Mouse (Mus musculus) CH12.LX (cell line): ENCODE data around the gene Dgcr2. TPM values are rescaled to one million over a fixed set of nuclear protein-coding genes. Genes with fewer than 3 reads are reported as not detected.

Source experiments
- DNase-seq: peaks from one replicate; pipeline ENCODE4 v3.0.0-alpha.2; 2013; ENCODE audit errors: extremely low read depth
- H3K27ac ChIP-seq: 2 replicates; pipeline ENCODE4 v1.5.1; 2012; ENCODE audit warnings: low read depth, mild to moderate bottlenecking, control low read depth, moderate library complexity; ENCODE audit not compliant: insufficient read depth
- H3K27me3 ChIP-seq: replicated peaks from 2 replicates; pipeline ENCODE3; 2012; ENCODE audit warnings: inconsistent platforms
- H3K36me3 ChIP-seq, 2 experiments: replicated peaks in 1 of 2; 2 replicates each; pipeline versions ENCODE3 to v1.6.1; 2012; ENCODE audit warnings: inconsistent platforms in 1 of 2, low read length in 1 of 2, mild to moderate bottlenecking in 1 of 2, mixed read lengths in 1 of 2, moderate library complexity in 1 of 2; ENCODE audit not compliant: control insufficient read depth in 1 of 2, insufficient read depth in 1 of 2
- H3K4me1 ChIP-seq, 2 experiments: 2 replicates each; pipeline ENCODE4 v1.6.1; 2012; ENCODE audit warnings: inconsistent platforms in 1 of 2, moderate library complexity in 1 of 2; ENCODE audit not compliant: insufficient read depth in 2 of 2, control insufficient read depth in 1 of 2
- H3K4me2 ChIP-seq: 2 replicates; pipeline ENCODE4 v1.6.1; 2012; ENCODE audit warnings: low read depth, mild to moderate bottlenecking, control low read depth; ENCODE audit not compliant: poor library complexity, insufficient read depth, severe bottlenecking
- H3K4me3 ChIP-seq, 3 experiments: fragments of 150-350 bp in 1 of 3; sonication (generic) in 1 of 3; replicated peaks in 1 of 3; 2 replicates each; pipeline versions ENCODE3 to v1.5.1; 2011 to 2012; ENCODE audit warnings: low read depth in 2 of 3, low read length in 2 of 3, mild to moderate bottlenecking in 2 of 3, moderate library complexity in 2 of 3, control low read depth in 1 of 3, improper control_type of control experiment in 1 of 3, inconsistent platforms in 1 of 3, mixed read lengths in 1 of 3; ENCODE audit not compliant: poor library complexity in 1 of 3
- H3K79me2 ChIP-seq: replicated peaks from 2 replicates; pipeline ENCODE4 v1.6.1; 2012; ENCODE audit warnings: mild to moderate bottlenecking, moderate library complexity; ENCODE audit not compliant: control insufficient read depth, poor library complexity, insufficient read depth, severe bottlenecking; ENCODE audit errors: extremely low read depth
- H3K9ac ChIP-seq: 2 replicates; pipeline ENCODE4 v1.6.1; 2012; ENCODE audit warnings: low read depth, mild to moderate bottlenecking, control low read depth, moderate library complexity; ENCODE audit not compliant: insufficient read depth
- H3K9me3 ChIP-seq: replicated peaks from 2 replicates; pipeline ENCODE3; 2012; ENCODE audit warnings: low read length, inconsistent platforms, mixed read lengths
- BHLHE40 ChIP-seq: IDR thresholded peaks from 2 replicates; pipeline ENCODE4 v1.6.1; 2011; ENCODE audit warnings: mild to moderate bottlenecking, low read depth, low read length, improper control_type of control experiment
- CTCF ChIP-seq, 2 experiments: IDR thresholded peaks in 1 of 2; conservative IDR thresholded peaks in 1 of 2; 2 replicates each; pipeline ENCODE4 v1.5.1; 2011 to 2012; ENCODE audit warnings: low read depth in 2 of 2, low read length in 2 of 2, improper control_type of control experiment in 1 of 2, inconsistent platforms in 1 of 2, mild to moderate bottlenecking in 1 of 2, moderate library complexity in 1 of 2
- ELF1 ChIP-seq: IDR thresholded peaks from 2 replicates; pipeline ENCODE4 v1.6.1; 2014; ENCODE audit warnings: low read depth, mild to moderate bottlenecking, inconsistent platforms, low read length, improper control_type of control experiment
- EP300 ChIP-seq: IDR thresholded peaks from 2 replicates; pipeline ENCODE4 v1.6.1; 2011; ENCODE audit warnings: low read length, improper control_type of control experiment
- ETS1 ChIP-seq: conservative IDR thresholded peaks from 2 replicates; pipeline ENCODE4 v1.6.1; 2012; ENCODE audit warnings: low read depth, mild to moderate bottlenecking, inconsistent platforms, low read length, improper control_type of control experiment, moderate library complexity
- GABPA ChIP-seq: IDR thresholded peaks from 2 replicates; pipeline ENCODE4 v1.6.1; 2012; ENCODE audit warnings: low read depth, low read length, improper control_type of control experiment, inconsistent platforms; ENCODE audit not compliant: insufficient replicate concordance
- HCFC1 ChIP-seq: IDR thresholded peaks from 2 replicates; pipeline ENCODE4 v1.6.1; 2012; ENCODE audit warnings: low read depth, mild to moderate bottlenecking, inconsistent platforms, low read length, improper control_type of control experiment
- IRF4 ChIP-seq: IDR thresholded peaks from 2 replicates; pipeline ENCODE4 v1.6.1; 2014; ENCODE audit warnings: low read depth, mild to moderate bottlenecking, inconsistent platforms, low read length, improper control_type of control experiment
- JUN ChIP-seq: IDR thresholded peaks from 2 replicates; pipeline ENCODE4 v1.6.1; 2011; ENCODE audit warnings: low read depth, mild to moderate bottlenecking, low read length, improper control_type of control experiment, moderate library complexity; ENCODE audit not compliant: insufficient read depth
- JUND ChIP-seq: conservative IDR thresholded peaks from 2 replicates; pipeline ENCODE4 v1.6.1; 2011; ENCODE audit warnings: low read depth, low read length, improper control_type of control experiment
- KAT2A ChIP-seq: IDR thresholded peaks from 2 replicates; pipeline ENCODE4 v1.6.1; 2012; ENCODE audit warnings: low read length, improper control_type of control experiment, inconsistent platforms; ENCODE audit not compliant: insufficient replicate concordance
- MAFK ChIP-seq: IDR thresholded peaks from 2 replicates; pipeline ENCODE4 v1.6.1; 2011; ENCODE audit warnings: low read length, improper control_type of control experiment; ENCODE audit not compliant: insufficient replicate concordance
- MAX ChIP-seq: IDR thresholded peaks from 2 replicates; pipeline ENCODE4 v1.6.1; 2011; ENCODE audit warnings: low read length, improper control_type of control experiment
- MAZ ChIP-seq: IDR thresholded peaks from 2 replicates; pipeline ENCODE4 v1.6.1; 2012; ENCODE audit warnings: low read depth, mild to moderate bottlenecking, inconsistent platforms, low read length, improper control_type of control experiment, moderate library complexity
- MEF2A ChIP-seq: IDR thresholded peaks from 2 replicates; pipeline ENCODE4 v1.6.1; 2014; ENCODE audit warnings: low read depth, mild to moderate bottlenecking, inconsistent platforms, low read length, improper control_type of control experiment, borderline replicate concordance
- MXI1 ChIP-seq: IDR thresholded peaks from 2 replicates; pipeline ENCODE4 v1.6.1; 2011; ENCODE audit warnings: mild to moderate bottlenecking, low read depth, low read length, improper control_type of control experiment
- MYC ChIP-seq: IDR thresholded peaks from 2 replicates; pipeline ENCODE4 v1.6.1; 2011; ENCODE audit warnings: low read depth, mild to moderate bottlenecking, improper control_type of control experiment, low read length
- NELFE ChIP-seq: IDR thresholded peaks from 2 replicates; pipeline ENCODE4 v1.6.1; 2011; ENCODE audit warnings: low read depth, low read length, improper control_type of control experiment
- NRF1 ChIP-seq: IDR thresholded peaks from 2 replicates; pipeline ENCODE4 v1.6.1; 2014; ENCODE audit warnings: low read depth, mild to moderate bottlenecking, inconsistent platforms, low read length, improper control_type of control experiment, moderate library complexity
- PAX5 ChIP-seq: IDR thresholded peaks from 2 replicates; pipeline ENCODE4 v1.6.1; 2012; ENCODE audit warnings: low read length, inconsistent platforms, mixed read lengths
- POLR2A ChIP-seq: IDR thresholded peaks from 2 replicates; pipeline ENCODE4 v1.6.1; 2011; ENCODE audit warnings: low read depth, mild to moderate bottlenecking, improper control_type of control experiment, low read length
- POLR2AphosphoS2 ChIP-seq: IDR thresholded peaks from 2 replicates; pipeline ENCODE4 v1.6.1; 2011; ENCODE audit warnings: low read depth, low read length, improper control_type of control experiment
- RAD21 ChIP-seq: IDR thresholded peaks from 2 replicates; pipeline ENCODE4 v1.6.1; 2011; ENCODE audit warnings: low read depth, mild to moderate bottlenecking, low read length, improper control_type of control experiment, moderate library complexity
- RCOR1 ChIP-seq: conservative IDR thresholded peaks from 2 replicates; pipeline ENCODE4 v1.6.1; 2012; ENCODE audit warnings: low read depth, mild to moderate bottlenecking, inconsistent platforms, low read length, improper control_type of control experiment
- SIN3A ChIP-seq: IDR thresholded peaks from 2 replicates; pipeline ENCODE4 v1.6.1; 2012; ENCODE audit warnings: low read length, improper control_type of control experiment, inconsistent platforms
- SMC3 ChIP-seq: IDR thresholded peaks from 2 replicates; pipeline ENCODE4 v1.6.1; 2011; ENCODE audit warnings: low read depth, low read length, improper control_type of control experiment
- TBP ChIP-seq: conservative IDR thresholded peaks from 2 replicates; pipeline ENCODE4 v1.6.1; 2011; ENCODE audit warnings: low read depth, low read length, improper control_type of control experiment
- TCF12 ChIP-seq: IDR thresholded peaks from 2 replicates; pipeline ENCODE4 v1.6.1; 2014; ENCODE audit warnings: low read depth, mild to moderate bottlenecking, inconsistent platforms, low read length, improper control_type of control experiment
- UBTF ChIP-seq: IDR thresholded peaks from 2 replicates; pipeline ENCODE4 v1.6.1; 2012; ENCODE audit warnings: low read depth, mild to moderate bottlenecking, inconsistent platforms, low read length, improper control_type of control experiment, moderate library complexity
- USF1 ChIP-seq: IDR thresholded peaks from 2 replicates; pipeline ENCODE4 v1.6.1; 2014; ENCODE audit warnings: low read depth, mild to moderate bottlenecking, inconsistent platforms, low read length, improper control_type of control experiment
- USF2 ChIP-seq: conservative IDR thresholded peaks from 2 replicates; pipeline ENCODE4 v1.6.1; 2011; ENCODE audit warnings: low read depth, low read length, improper control_type of control experiment
- ZC3H11A ChIP-seq: IDR thresholded peaks from 2 replicates; pipeline ENCODE4 v1.6.1; 2012; ENCODE audit warnings: low read depth, mild to moderate bottlenecking, inconsistent platforms, low read length, improper control_type of control experiment
- ZMIZ1 ChIP-seq: IDR thresholded peaks from 2 replicates; pipeline ENCODE4 v1.6.1; 2012; ENCODE audit warnings: low read depth, mild to moderate bottlenecking, inconsistent platforms, low read length, improper control_type of control experiment
- ZNF384 ChIP-seq: IDR thresholded peaks from 2 replicates; pipeline ENCODE4 v1.6.1; 2012; ENCODE audit warnings: low read depth, low read length, improper control_type of control experiment, inconsistent platforms
- dilution Hi-C: fragments of 300-500 bp; cut with MboI; formaldehyde crosslinking; loops from 2 replicates; pipeline ENCODE4 v1.14.3; 2020; ENCODE audit warnings: low sequenced_read_pairs; ENCODE audit not compliant: extremely low pct_unique_long_range_greater_than_20kb, extremely low pct_ligation_motif_present
- in situ Hi-C: fragments of 300-500 bp; cut with MboI; formaldehyde crosslinking; loops from 3 replicates; pipeline ENCODE4 v1.14.3; 2019; ENCODE audit warnings: low sequenced_read_pairs, low pct_ligation_motif_present, low pct_unique_long_range_greater_than_20kb, mixed read lengths
- polyA plus RNA-seq: library from polyadenylated mRNA; unstranded; fragments of >175 nt; gene quantifications from 2 replicates; pipeline ENCODE4 v1.2.1, GENCODE M21; 2012; ENCODE audit warnings: low read depth; ENCODE audit not compliant: insufficient read length
- total RNA-seq, 2 experiments: library from RNA; depleted of rRNA; stranded (reverse); fragments of 300-350 nt in 1 of 2; fragments of >200 nt in 1 of 2; gene quantifications; 2 replicates each; pipeline ENCODE4 v1.2.3; 2012 to 2014

Gene Dgcr2
- total and polyA plus RNA-seq, 3 experiments = 41.5 to 54.8 (median 48.0) TPM

GRCm38 (mm10) chr16:17921325-17922162 is 23.2 kb upstream of the Dgcr2 start:
- dilution Hi-C loops = no loop called here
- Histone ChIP-seq H3K4me2 (peak overlapping the region; percentile 81), H3K79me2 (peaks cover 5% of the 10 kb centered on the region; the same call in 1 of the 2 replicates), H3K4me1 (peaks cover 9 to 34% of the 10 kb centered on the region in 2 experiments; a peak in 3 of 4 replicates), H3K27ac (peak overlapping the region; percentile 46), H3K36me3 (peaks cover 19 to 34% of the 10 kb centered on the region in 2 experiments)
- peak; percentile 92 for TF ChIP-seq SIN3A
- TF ChIP-seq HCFC1 = peak; percentile 90
- TF ChIP-seq ETS1 = peak; percentile 39; the same call in 1 of the 2 replicates
- peak; percentile 90 for TF ChIP-seq MXI1
- TF ChIP-seq NRF1 = peak; percentile 93
- TF ChIP-seq SMC3 = no peak
- peak; percentile 55 for TF ChIP-seq ELF1
- TF ChIP-seq ZMIZ1 = no peak; the same call in 1 of the 2 replicates
- TF ChIP-seq NELFE = peak; percentile 87; the same call in 1 of the 2 replicates
- TF ChIP-seq MAZ = no peak; the same call in 1 of the 2 replicates
- TF ChIP-seq RCOR1 = no peak; the same call in 1 of the 2 replicates
- no peak for TF ChIP-seq RAD21
- peak; percentile 95 for TF ChIP-seq TBP
- TF ChIP-seq JUND = no peak
- peak; percentile 70; the same call in 1 of the 2 replicates for TF ChIP-seq KAT2A
- peak; percentile 54 for TF ChIP-seq USF2
- peak; percentile 89 for TF ChIP-seq GABPA
- peak; percentile 81 for TF ChIP-seq MYC
- TF ChIP-seq MAX = peak; percentile 82
- TF ChIP-seq UBTF = 0 out of 2 replicates have a peak, but pooled peaks have one; percentile 67
- peak; percentile 49; the same call in 1 of the 2 replicates for TF ChIP-seq MEF2A
- TF ChIP-seq PAX5 = no peak
- no peak for TF ChIP-seq EP300
- TF ChIP-seq POLR2AphosphoS2 = no peak
- TF ChIP-seq BHLHE40 = peak; percentile 65; the same call in 1 of the 2 replicates
- no peak for TF ChIP-seq MAFK
- TF ChIP-seq POLR2A = peak; percentile 96
- TF ChIP-seq IRF4 = peak; percentile 56; the same call in 1 of the 2 replicates
- peak; percentile 84 for TF ChIP-seq TCF12
- peak; percentile 73 for TF ChIP-seq USF1
- no peak for TF ChIP-seq ZNF384
- TF ChIP-seq ZC3H11A = no peak
- peak; percentile 26 to 56; a peak in 2 of 4 replicates for TF ChIP-seq CTCF (conservative IDR thresholded peaks at IDR 0.05 in 1 of 2, IDR thresholded peaks at IDR 0.05 in 1 of 2; ENCODE audit: low read depth in 2 of 2, low read length in 2 of 2)
- TF ChIP-seq JUN = no peak
- TF ChIP-seq, all 38 proteins: peak for 21
- H3K27me3 ChIP-seq = peaks cover 21% of the 10 kb centered on the region
- peak overlapping the region; percentile 92 for H3K9ac ChIP-seq
- DNase-seq = peak; percentile 99
- H3K4me3 ChIP-seq = peak overlapping the region; percentile 62 to 100 (median 81)
- peaks cover 4% of the 10 kb centered on the region for H3K9me3 ChIP-seq
- in situ Hi-C loops = no loop called here
